Mouse (Mus musculus) neutrophil, adult 5-6 weeks (primary cell): ENCODE measurements around the gene Hsd11b2. TPM values are rescaled to one million over a fixed set of nuclear protein-coding genes. Genes with fewer than 3 reads are reported as not detected.

Experiments used
- total RNA-seq: library from RNA; stranded (forward); fragments of 200-1000 nt; gene quantifications from 2 replicates; pipeline ENCODE4 v1.2.3, GENCODE M21; 2017

The Hsd11b2 gene
- total RNA-seq, 1 experiment from 2014 or later, result not detected

Other genes with a start within 250 kb of the Hsd11b2 start
- not detected in 2 replicates for gene Hsf4, start 249.0 kb upstream of the Hsd11b2 start, total RNA-seq
- gene Nol3, start 242.6 kb upstream of the Hsd11b2 start, total RNA-seq, result not detected in 2 replicates
- gene 4931428F04Rik, start 228.9 kb upstream of the Hsd11b2 start, total RNA-seq, result 1.2 and 2.7 TPM in 2 replicates
- gene Exoc3l, start 222.7 kb upstream of the Hsd11b2 start, total RNA-seq, result 0.49 and 1.3 TPM in 2 replicates
- gene E2f4, start 221.1 kb upstream of the Hsd11b2 start, total RNA-seq, result 42.5 and 47.1 TPM in 2 replicates
- 2.9 and 5.0 TPM in 2 replicates for gene Elmo3, start 213.2 kb upstream of the Hsd11b2 start, total RNA-seq
- gene Lrrc29, start 192.5 kb upstream of the Hsd11b2 start, total RNA-seq, result 3.3 and 4.9 TPM in 2 replicates
- 27.6 and 39.2 TPM in 2 replicates for gene Tmem208, start 192.4 kb upstream of the Hsd11b2 start, total RNA-seq
- gene Fhod1, start 170.8 kb upstream of the Hsd11b2 start, total RNA-seq, result 21.8 and 22.2 TPM in 2 replicates
- gene Slc9a5, start 169.9 kb upstream of the Hsd11b2 start, total RNA-seq, result 0.35 and 0.49 TPM in 2 replicates
- not detected in 2 replicates for gene Plekhg4, start 145.5 kb upstream of the Hsd11b2 start, total RNA-seq
- gene Kctd19, start 105.3 kb upstream of the Hsd11b2 start, total RNA-seq, result not detected in 2 replicates
- not detected in 2 replicates for gene Lrrc36, start 105.2 kb upstream of the Hsd11b2 start, total RNA-seq
- gene Tppp3, start 47.2 kb upstream of the Hsd11b2 start, total RNA-seq, result 4.9 and 9.3 TPM in 2 replicates
- 0.47 and 0.86 TPM in 2 replicates for gene Zdhhc1, start 21.9 kb upstream of the Hsd11b2 start, total RNA-seq
- 71.1 and 86.3 TPM in 2 replicates for gene Atp6v0d1, start 47.3 kb downstream of the Hsd11b2 start, total RNA-seq
- gene Ripor1, start 86.5 kb downstream of the Hsd11b2 start, total RNA-seq, result 6.2 and 7.6 TPM in 2 replicates
- 140 and 147 TPM in 2 replicates for gene Ctcf, start 117.8 kb downstream of the Hsd11b2 start, total RNA-seq
- gene Agrp, start 118.6 kb downstream of the Hsd11b2 start, total RNA-seq, result not detected in 2 replicates
- gene Carmil2, start 167.5 kb downstream of the Hsd11b2 start, total RNA-seq, result 27.5 and 29.7 TPM in 2 replicates
- 28.7 and 29.8 TPM in 2 replicates for gene Acd, start 182.3 kb downstream of the Hsd11b2 start, total RNA-seq
- 3.8 and 4.7 TPM in 2 replicates for gene Pard6a, start 182.4 kb downstream of the Hsd11b2 start, total RNA-seq
- gene 4933405L10Rik, start 188.9 kb downstream of the Hsd11b2 start, total RNA-seq, result not detected in 2 replicates
- gene Enkd1, start 189.5 kb downstream of the Hsd11b2 start, total RNA-seq, result 0.58 and 0.86 TPM in 2 replicates
- gene Gfod2, start 239.9 kb downstream of the Hsd11b2 start, total RNA-seq, result 1.6 and 3.6 TPM in 2 replicates